Mouse (Mus musculus) right cerebral cortex, postnatal 4 days (tissue): ENCODE measurements around the gene Zc3h12d.
A peak's percentile ranks its signal among the peaks of the same experiment; 100 is the strongest.

ENCODE experiments used
- DNase-seq: peaks from one replicate; pipeline ENCODE4 v3.0.0-alpha.2; 2022

Zc3h12d gene

DNA sequence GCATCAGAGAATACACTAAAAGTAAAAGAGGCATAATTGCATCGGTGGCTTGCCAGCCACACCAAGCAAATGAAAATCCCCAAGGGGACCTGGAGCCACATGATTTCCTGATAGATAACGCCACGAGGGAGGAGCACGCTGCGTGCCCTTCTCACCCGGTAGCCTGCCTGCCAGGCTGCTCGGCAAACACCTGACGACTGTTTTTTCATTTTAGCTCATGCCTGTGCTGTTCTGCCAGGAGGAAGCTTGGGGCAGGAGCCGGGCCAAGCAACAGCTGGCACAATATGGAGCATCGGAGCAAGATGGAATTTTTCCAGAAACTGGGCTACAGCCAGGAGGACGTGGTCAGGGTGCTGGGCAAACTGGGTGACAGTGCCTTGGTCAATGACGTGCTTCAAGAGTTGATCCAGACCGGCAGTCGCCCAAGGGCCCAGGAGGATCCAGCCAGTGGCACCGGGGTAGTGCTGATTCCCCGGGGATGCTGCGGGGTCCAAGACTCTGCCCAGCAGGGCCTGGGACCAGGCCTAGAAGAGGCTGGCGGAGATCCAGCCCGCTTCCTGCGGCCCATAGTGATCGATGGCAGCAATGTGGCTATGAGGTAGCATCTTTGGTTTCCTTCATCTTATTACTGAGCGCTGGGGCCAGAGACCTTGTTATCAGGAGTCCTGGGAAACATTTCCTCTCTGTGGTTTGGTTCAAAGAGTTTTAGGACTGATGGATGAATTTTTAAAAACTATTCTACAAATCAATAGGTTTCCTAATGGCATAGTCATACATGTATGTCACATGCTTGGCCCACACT, 7.5 kb downstream of the Zc3h12d start:
- no peak for DNase-seq

DNA sequence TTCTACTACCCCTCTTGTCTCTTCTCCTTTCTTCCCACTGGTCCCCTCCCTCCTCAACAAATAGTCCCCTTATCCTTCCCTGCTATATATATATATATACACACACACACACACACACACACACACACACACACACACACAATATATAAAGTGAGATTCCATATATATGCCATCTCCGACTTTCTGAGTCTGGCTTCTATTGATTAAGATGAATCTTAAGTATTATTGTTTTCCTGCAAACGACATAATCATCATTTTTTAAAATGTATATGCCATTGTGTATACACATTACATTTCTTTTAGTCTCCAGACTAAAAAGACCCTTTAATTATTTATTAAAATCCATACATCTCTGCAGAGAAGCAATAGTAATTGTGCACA, 8.1 kb downstream of the Zc3h12d start:
- DNase-seq: no peak

DNA sequence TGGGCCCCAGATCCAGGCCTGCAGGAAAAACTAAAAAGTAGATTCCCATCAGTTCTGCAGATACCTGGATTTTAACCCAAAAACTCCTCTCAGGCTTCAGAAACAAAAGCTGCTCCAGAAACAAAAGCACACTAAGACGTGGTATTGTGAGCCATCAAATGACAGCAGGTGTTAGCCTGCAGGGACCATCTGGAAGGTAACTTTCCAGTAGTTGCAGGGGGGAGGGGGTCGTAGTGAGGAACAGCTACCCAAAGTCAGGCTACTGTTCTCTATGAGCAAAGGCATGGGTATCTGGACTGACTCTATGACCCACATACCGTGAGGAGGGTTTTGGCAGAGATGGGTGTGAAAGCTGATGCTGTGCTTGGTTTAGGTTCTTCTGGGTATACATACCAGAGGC, 8.5 kb downstream of the Zc3h12d start:
- DNase-seq: no peak

DNA sequence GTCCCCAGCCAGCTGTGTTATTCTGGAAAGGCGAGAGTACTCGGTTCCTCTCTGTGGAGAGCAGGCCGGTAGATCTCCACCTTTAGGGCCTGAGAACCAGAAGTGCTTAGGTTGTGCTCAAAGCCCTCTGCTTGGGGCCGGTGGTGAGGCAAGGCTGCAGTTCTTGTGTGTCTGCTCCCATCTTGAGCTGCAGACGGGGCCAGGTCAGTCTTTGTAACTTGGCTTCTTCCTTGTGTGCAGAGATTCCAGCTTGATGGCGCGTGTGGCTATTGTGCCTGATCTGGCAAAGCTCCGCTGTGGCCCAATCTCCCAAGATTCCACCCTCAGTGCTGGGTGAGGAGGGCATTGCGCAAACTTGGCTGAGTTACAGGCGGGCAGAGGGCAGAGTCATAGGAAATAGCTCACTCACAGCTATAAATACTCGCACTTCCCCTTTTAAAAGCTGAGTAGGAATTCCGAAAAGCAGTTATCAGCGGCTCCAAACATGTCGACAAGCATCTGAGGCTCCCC, 9.4 kb downstream of the Zc3h12d start:
- DNase-seq: no peak

DNA sequence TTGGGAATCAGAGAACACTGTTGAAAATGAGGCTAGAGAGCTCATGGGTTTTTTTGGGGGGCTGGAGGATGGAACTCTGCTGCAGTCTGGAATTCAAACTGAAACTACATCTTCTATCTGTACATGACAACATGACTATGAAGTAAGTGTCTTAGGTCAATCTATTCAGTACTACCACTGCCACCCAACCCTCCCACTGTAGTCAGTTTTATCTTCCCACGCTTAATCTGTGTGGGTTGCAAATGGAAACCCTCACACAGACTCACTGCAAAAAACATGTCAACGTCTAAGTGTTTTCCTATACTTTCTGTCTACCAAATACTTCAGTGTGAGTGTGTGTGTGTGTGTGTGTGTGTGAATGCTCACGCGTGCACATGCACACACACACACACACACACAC, 10.9 kb downstream of the Zc3h12d start:
- DNase-seq: no peak

DNA sequence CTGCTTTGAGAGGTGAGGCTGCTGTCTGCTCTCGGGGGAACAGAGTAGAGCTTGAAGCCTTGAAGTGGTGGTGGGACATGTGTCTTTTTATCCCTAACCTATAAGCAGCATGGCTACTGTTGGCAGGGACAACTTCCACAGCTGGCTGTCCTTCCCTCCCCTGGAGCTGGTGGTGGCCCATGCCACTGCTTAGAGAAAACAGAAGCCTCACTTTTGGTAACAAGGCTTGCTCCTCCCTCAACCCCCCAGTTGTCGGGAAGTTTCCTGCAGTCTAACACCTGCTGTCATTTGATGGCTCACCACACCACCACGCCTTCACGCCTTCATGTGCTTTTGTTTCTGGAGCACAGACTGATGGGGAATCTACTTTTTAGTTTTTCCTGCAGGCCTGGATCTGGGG, 11.9 kb downstream of the Zc3h12d start:
- DNase-seq: no peak

DNA sequence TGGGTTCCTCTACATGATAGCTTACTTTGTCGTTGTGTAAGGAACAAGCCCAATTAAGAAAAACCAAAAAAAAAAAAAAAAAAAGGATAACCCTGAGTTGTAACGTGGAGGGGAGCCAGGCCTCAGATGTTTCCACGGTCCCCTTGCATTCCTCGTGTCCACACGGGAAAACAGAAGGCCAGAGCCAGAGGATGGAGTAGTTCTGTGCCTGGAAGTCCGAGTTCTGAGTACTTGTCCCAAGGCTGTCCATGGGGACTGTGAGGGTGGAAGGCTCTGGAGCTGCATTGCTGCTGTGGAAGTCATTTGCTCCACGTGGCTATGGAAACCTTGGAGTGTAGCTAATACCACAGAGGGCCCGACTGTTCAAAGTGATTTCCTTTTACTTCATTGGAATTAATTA, 12.9 kb downstream of the Zc3h12d start:
- no peak for DNase-seq

DNA sequence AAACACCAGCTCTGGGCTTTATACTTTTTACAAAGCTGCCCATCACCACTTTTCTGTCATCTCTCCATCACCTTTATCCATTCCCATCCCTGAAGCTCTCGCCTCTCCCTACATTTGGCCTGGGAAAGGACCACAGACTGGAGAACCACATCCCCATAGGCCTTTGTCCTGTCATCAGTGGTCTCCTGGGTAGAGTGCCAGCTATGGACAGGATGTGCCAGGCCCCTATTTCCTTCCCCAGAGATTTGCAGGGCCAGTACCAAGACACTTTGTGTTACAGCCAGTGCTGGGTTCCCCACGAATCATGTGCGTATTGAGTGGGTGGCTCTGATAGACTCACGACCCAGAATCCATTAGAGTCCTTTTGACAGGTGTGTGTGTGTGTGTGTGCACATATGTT, 13.7 kb downstream of the Zc3h12d start:
- no peak for DNase-seq

DNA sequence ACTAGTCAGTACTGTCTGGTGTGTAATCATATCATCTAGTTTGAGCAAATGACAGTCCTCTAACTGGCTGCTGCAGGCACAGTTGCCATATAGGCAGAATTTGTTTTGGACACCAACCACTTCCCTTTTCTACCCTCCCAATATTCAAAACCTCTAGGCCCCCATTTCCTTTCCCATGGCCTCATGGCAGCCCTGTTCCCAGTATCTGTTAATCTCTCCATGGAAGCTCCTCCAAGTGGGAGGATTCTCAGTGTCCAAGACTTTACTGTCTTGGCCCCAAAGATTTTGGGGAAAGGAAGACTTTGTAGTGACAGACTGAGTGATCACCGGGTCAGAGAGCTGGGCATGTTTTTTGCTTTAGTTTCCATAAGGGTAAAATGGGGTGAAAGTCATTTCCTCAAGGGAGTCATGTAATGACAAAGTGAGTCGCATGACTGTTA, 14.9 kb downstream of the Zc3h12d start:
- no peak for DNase-seq

DNA sequence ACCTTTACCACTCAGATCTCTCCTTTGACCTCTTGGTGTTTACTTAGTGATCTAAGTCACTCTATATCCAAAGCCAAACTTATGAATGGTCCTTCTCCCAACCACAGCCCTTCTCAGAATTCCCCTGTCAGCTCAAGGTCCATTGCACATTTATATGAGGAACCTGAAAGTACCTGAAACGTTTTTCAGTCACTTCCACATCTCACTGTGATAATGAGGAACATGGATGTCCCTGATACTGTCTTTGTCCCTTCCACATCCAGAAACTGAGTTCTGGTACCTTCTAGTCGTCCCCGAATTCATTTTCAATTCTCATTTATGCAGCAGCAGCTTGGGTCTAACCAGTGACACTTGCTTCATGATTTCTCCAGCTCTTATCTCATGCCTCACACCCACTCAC, 19.6 kb downstream of the Zc3h12d start:
- no peak for DNase-seq

DNA sequence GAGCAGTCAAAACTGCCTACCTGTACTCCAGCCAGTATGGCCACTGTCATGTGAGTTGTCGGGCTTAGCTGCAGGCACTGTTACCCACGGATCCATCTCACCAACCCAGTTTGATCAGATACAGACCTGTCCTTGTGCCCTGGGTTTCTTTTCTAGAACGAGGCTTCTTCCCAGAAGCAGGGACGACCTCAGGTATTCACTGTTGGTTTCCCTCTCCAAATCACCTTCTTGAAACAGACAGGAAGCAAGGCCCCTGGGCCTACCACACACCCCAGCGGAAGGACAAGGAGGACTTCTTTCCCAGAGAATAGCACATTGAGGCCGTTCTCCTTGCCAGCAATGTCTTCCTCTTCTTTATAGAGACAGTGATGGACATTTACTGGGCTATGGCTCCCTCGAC, 28.2 kb downstream of the Zc3h12d start:
- no peak for DNase-seq

DNA sequence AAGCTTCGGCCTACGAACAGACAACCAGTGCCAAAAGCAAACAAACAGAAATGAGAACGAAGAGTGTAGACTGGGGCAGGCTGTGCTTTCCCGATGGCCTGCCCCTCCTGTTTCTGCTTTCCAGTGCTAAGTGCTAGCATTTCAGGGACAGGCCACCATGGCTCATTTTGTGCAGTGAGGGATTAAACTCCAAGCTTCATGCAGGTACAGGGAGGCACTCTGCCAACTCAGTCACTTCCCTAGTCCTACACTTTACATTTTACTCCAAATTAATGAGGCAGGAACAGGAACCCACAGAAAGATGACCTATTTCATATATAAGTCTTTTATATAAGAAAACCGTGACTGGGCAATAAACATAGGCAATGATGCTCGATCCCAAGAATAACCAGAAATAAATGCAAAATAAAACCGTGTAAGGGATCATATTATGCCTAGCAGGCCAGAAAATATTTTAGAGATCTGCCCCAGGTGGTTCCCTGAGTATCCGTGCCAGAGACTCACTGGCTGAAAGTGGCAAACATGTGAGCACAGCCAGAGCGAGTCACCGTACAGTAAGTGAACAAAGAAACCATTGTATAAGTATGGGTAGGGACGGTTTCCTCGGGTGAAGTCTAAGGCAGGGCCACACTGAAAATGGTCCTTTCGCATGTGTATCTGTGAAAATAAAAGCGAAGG, 29.1 kb downstream of the Zc3h12d start:
- DNase-seq: no peak

DNA sequence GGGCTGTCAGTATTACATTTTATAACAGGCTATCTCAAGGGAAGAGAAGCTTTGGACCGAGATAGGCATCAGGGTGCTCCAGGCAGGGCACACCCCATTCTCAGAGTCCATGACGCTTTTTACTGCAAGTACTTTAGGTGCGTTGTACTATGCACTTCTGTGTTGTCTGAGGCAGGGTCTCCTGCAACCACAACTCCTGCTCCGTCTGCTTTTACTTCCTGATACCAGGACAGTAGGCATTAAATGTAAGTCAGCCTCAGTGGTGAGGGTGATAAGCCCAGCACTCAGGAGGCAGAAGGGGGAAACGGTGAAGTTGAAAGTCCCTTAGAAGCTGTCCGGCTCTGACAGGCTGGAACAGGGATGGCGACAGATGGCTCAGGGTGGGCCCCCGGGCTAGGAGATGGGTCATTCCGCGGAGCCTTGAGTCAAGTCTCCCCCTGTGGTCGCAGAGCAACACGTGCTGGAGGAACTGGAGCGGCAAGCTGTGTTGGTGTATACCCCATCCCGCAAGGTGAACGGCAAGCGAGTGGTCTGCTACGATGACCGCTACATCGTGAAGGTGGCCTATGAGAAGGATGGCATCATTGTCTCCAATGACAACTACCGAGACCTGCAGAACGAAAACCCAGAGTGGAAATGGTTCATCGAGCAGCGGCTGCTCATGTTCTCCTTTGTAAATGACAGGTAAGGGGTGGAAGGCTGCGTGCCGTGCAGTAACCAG, 29.8 kb downstream of the Zc3h12d start:
- no peak for DNase-seq

DNA sequence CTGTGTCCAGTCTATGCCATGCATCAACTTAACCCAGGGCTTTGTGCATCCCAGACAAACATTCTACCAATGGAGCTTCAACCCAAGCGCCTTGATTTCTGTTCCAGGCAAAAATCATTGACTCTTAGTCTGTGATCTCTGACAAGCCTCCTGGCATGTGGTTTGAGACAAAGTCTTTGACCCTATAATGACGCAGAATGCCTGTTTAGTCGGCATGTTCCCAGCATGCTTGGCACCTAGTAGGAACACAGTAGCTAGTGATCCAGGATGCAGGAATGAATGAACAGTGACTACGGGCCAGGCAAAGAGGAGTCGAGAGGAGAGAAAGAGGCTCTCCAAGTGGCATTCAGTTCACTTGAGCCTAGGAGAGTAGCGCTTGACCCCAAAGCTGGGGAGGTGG, 31.1 kb downstream of the Zc3h12d start:
- DNase-seq: no peak

DNA sequence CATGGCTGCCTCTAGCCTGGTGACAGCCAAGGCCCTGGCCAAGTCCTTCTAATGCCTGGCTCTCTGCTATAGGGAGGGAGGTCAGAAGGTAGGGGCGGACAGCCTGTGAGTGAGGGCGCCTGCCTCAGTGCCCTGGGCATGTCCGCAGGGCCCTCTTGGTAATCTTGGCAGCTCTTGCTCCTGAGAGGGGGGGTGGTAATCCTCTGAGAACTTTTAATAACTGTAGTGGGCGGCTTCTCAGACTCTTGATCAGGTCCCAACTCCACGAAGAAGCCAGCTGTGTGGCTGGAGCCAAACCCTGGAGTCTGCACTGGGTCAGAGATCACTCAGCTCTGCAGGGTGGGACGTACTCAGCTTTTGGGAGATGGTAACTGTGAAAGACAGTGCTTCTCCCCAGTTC, 31.9 kb downstream of the Zc3h12d start:
- DNase-seq: no peak

DNA sequence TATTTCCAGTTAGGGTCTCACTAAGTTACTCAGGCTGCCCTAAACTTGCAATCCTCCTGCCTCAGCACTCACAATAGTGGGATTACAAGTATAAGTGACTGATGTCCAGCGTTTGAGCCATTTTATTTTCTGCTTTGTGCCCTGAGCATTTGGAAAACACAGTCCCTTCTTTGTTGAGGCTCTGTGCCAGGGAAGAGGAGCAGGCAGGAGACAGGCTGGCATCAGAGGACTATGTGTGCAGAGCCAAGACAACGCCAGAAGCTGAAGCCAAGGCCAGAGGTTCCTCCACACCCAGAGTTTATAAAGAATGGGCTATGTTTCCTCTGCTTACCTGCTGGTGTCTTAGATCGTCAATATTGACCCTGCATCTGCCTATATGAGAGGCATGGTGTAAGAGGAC, 32.5 kb downstream of the Zc3h12d start:
- DNase-seq: no peak

DNA sequence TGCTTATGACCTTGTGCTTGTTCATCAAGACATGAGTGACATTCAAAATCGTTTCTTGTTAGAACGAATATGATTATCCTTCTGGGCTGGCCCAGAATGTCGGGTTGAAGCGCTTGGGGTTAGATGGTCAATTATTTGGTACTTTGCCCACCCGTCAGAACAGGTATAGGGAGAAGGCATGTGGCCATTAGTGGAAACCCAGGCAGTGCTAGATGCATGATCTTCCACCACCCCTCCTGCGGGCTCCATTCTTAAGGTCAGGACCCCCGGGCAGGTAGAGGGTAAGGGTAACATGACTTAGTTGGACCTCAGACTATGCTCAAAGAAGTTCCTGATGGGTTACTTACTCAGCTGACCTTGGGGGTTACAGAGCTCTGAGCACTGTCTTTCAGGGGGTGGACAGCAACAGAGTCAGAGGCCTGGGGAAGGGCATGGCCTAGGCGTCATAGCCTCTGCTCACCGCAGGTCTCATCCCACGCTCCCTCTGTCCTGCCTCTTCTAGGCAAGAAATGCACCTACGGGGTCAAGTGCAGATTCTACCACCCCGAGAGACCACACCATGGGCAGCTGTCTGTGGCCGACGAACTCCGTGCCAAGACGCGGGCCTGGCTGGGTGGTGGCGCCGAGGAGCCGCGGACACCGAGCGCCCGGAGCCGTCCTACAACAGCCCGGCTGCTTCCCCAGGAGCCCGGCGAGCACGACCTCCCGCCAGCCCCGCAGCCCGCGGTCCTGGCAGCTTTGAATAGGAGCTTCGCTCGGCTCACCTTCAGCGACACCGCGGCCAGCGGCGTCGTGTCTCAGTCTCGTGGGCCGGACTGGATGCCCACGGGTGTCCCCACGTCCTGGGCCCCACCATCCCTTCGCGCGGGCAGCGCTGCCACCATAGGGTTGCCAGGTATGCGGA, 34.7 kb downstream of the Zc3h12d start:
- DNase-seq: peak; percentile 36

DNA sequence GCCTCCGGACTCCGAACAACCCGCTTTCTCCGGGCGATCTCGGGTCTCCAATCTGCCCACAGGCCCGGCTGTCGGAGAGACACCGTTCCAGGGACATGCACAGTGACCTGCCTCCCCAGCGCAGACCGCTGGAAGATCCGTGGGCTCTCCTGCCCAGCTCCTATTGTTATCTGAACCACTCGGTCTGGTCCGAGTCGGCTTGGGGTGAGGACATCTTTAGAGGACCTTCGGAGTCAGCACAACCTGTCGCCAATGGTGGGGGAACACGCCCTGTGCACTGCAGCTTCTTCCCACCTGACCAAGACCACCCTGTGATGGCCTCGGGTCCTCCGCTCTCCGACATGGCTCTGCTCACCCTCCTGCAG, 35.4 kb downstream of the Zc3h12d start:
- DNase-seq: no peak

DNA sequence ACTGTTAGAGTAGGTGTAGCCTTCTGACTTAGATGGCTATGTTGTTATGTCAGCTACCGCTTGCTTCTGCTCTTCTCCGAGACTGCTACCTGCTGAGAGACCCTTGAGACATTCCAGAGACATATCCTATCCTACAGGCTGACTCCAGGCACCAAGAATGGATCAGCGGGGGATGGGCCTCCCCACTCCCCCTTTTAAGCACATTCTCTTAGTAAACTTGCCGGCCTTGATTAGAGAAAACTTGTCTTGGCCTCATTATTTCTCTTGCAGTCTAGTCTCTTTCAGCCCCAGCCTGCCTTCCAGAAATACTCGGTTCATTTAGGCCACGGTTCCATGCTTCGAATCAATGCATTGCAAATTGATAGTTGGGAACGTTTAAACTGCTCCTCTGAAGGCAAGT, 37.5 kb downstream of the Zc3h12d start:
- DNase-seq: no peak

DNA sequence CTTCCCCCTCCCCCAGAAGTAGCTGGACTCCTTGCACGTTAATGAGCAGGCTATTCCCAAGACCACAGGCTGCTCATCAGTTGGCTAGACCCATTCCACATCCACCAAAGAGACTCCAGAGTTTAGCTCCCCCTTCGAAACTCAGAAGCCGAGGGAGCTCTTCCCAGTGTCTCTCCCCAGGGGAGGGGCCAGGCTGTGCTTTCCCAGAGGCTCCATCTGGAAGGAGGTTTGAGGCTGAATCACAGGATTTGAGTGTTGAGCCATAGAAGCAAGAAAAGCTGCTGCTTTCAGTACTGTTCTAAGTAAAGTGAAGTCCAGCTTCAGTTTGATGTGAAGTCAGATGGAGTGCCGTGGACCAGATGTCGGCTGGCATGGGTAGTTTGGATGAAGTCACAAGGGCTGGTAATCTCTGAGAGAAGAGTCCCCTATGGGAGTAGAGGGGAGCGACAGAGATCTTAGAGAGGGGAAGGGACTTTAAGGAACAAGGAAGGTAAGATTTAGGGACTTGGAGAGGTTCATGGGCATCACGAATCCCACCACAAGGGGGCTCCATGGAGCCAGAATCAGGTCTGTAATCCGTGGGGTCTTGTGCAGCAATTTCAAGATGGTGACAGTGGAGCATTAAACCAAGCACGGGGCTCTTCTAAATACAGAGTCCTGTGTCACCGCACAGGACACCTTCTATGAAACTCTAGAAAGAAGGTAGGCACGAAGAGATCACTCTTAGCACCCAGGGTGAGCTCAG, 38.5 kb downstream of the Zc3h12d start:
- DNase-seq: peak; percentile 51

DNA sequence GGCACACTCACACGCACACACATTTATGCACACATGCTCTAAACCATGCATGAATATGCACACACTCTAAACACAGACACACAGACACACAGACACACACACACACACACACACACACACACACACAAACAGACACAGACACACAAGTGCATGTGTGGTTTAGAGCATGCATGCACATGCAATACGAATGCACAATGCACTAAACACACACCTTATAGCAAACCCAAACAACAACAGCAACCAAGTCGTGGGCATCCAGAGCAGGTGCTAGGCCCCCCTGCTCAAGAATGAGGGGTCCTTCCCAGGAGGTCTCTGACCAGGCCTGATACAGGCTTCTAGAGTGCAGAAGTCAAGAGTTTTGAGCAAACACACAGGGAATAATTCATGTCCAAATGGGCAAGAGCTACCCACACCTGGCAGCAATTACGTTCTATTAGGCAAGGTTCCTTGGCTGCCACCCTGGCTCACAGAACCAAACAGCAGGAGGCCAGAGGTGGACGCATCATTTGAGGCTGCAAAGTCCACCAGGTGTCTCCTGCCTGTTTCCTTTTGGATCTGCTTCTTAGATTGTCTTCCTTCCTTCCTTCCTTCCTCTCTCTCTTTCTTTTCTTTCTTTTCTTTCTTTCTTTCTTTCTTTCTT, 39.2 kb downstream of the Zc3h12d start:
- DNase-seq: no peak

DNA sequence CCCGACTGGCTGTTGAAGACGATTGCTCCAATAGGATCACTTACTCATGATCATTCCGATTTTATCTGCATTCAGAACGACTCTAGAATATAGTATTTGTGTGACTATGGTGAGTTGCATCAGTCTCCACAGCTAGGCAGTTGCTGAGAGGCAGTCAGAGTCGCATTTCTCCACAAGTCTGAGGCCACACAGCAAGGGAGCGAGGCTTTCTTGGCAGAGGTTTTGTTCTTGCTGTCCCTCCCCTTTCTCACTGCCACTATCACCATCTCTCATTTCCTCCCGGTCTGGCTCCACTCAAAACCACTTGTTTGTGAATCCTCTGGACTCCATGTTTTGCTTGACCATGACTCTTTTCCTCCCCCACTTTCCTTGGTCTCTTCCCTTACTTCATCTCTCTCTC, 41.9 kb downstream of the Zc3h12d start:
- DNase-seq: no peak
